Mouse (Mus musculus) liver, postnatal 0 days (tissue): Measurements from ENCODE around the gene Wasl.

Source experiments
- CTCF ChIP-seq: sonication (generic); IDR thresholded peaks from 2 replicates; pipeline ENCODE4 v1.5.1; 2016; ENCODE audit warnings: antibody characterized with exemption, low read depth
- EP300 ChIP-seq: IDR thresholded peaks from 2 replicates; pipeline ENCODE4 v1.6.1; 2016; ENCODE audit warnings: antibody characterized with exemption, low read depth, mild to moderate bottlenecking

- TF ChIP-seq CTCF (no peak), EP300 (no peak)
Observed at GRCm38 (mm10) chr6:24666248-24666647, 1.4 kb upstream of the Wasl start.
